Mouse (Mus musculus) hindbrain, embryonic 15.5 days (tissue): ENCODE measurements around the gene Smagp. TPM values are rescaled to one million over a fixed set of nuclear protein-coding genes. Genes with fewer than 3 reads are reported as not detected.

Experiments used
- ATAC-seq: fragments of 200-750 bp; cut with Nextera tagmentation; 2 replicates; pipeline ENCODE4 v1.8.0; 2017; ENCODE audit warnings: low read depth, moderate number of reproducible peaks, moderate TSS enrichment; ENCODE audit not compliant: low FRiP score
- H3K27ac ChIP-seq: fragments of 300-500 bp; sonication (generic); replicated peaks from 2 replicates; pipeline ENCODE4 v1.5.1; 2015; ENCODE audit warnings: mild to moderate bottlenecking, inconsistent platforms
- H3K27me3 ChIP-seq: fragments of 300-500 bp; sonication (generic); 2 replicates; pipeline ENCODE4 v1.6.1; 2015; ENCODE audit warnings: control low read depth, inconsistent platforms
- H3K36me3 ChIP-seq: fragments of 300-500 bp; sonication (generic); 2 replicates; pipeline ENCODE4 v1.6.1; 2015; ENCODE audit warnings: control low read depth, inconsistent platforms
- H3K4me1 ChIP-seq: fragments of 300-500 bp; sonication (generic); replicated peaks from 2 replicates; pipeline ENCODE4 v1.6.1; 2015; ENCODE audit warnings: control low read depth, inconsistent platforms
- H3K4me2 ChIP-seq: fragments of 300-500 bp; sonication (generic); 2 replicates; pipeline ENCODE4 v1.6.1; 2015; ENCODE audit warnings: moderate library complexity, mild to moderate bottlenecking, inconsistent platforms
- H3K4me3 ChIP-seq: fragments of 300-500 bp; sonication (generic); 2 replicates; pipeline ENCODE4 v1.5.1; 2015; ENCODE audit warnings: mild to moderate bottlenecking, inconsistent platforms
- H3K9ac ChIP-seq: fragments of 300-500 bp; sonication (generic); 2 replicates; pipeline ENCODE4 v1.6.1; 2015; ENCODE audit warnings: inconsistent platforms
- H3K9me3 ChIP-seq: fragments of 300-500 bp; sonication (generic); 2 replicates; pipeline ENCODE4 v1.6.1; 2016; ENCODE audit warnings: control low read depth, inconsistent platforms
- WGBS: fragments of 180-500 bp; shearing (Covaris S2); methylation state at CpG from one replicate; pipeline ENCODE4 v1.1.7; 2015; 5-methylcytosine and 5-hydroxymethylcytosine counted together
- polyA plus RNA-seq: library from polyadenylated mRNA; unstranded; fragments of >200 nt; fragmentation: Nextera tagmentation; extraction: Ambion mirVana; gene quantifications from 2 replicates; pipeline ENCODE4 v1.2.1, GENCODE M21; 2015

Smagp gene
- polyA plus RNA-seq, 1 experiment from 2014 or later: 4.0 TPM

DNA sequence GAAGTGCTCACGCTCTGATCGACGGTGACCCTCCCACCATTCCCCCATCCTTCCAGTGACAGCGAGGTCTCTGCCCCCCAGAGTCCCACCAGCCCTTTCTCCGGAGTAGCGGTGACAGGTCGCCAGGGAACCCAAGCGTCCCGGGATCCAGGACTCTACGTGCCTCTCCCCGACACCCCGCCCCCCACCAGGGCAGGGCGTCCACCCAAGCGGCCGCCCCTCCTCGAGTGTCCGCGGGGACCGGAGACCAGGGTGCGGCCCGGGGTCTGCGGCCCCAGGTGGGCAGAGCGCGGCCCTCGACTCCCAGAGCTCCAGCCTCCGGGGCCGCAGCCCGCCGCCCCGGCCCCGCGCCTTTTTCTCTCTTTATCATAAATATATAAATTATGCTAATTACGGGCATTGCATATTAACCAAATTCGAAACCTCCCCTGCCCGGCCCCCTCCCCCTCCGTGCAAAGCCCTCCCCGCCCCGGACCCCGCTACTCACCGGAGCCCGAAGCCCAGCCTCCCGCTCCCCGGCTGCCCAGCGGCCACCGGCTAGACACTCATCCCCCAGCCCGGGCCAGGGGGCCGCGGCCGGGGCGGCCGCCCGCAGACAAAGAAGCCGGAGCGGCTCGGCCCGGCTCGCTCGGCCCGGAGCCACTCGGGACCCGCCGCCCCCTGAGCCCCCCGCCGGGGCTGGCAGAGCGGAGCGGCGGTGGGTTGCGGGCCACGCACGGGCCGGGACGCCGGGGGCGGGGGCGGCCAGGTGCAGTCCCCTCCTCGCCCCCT lies 37.3 kb downstream of the Smagp start, which contains the start of gene Pou6f1:
Pou6f1 (minus strand) TSS at position 709 of the 771 bp plus-strand sequence.
- 0% methylated on average over 64 of the region's 76 CpGs for WGBS
- H3K9ac ChIP-seq: peak within 1 kb of the TSS; percentile 87

DNA sequence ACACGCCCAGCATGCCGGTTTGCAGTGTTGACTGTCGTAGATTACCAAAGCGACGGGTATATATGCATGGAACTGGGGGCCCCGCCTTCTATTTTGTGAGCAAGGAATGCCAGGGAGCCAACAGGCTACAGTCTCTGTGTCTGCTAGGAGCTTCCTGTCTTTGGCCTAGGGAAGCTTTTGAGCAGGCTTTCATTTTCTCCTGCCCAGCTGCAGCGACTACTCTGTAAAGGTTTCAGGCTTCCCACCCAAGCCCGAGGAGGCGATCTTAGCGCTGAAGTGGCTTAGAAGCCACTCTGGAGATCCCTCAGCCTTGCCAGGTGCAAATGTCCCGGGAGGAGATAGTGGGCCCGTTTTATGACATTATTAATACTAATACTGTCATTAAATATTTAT lies 37.9 kb downstream of the Smagp start:
- H3K36me3 ChIP-seq: no peaks in the 10 kb centered on the region
- peak; percentile 33 for ATAC-seq
- H3K4me3 ChIP-seq: peak overlapping the region; percentile 80
- under 1% methylated on average over 12 of the region's 12 CpGs for WGBS
- peak overlapping the region; percentile 74 for H3K4me2 ChIP-seq
- 0 out of 2 replicates have a peak, but pooled peaks cover 3% of the 10 kb centered on the region for H3K27me3 ChIP-seq
- H3K9ac ChIP-seq: peak overlapping the region; percentile 87
- H3K4me1 ChIP-seq: peaks cover 15% of the 10 kb centered on the region
- no peaks in the 10 kb centered on the region for H3K9me3 ChIP-seq
- H3K27ac ChIP-seq: peak overlapping the region; percentile 84

More for the DNA sequence above, 37.3 kb downstream of the Smagp start, which contains the start of gene Pou6f1:
- Histone ChIP-seq H3K4me3 (peak within 1 kb of the TSS; percentile 80), H3K4me1 (peaks cover 15% of the 10 kb centered on the region), H3K9me3 (no peaks in the 10 kb centered on the region), H3K36me3 (no peaks in the 10 kb centered on the region), H3K4me2 (peak within 1 kb of the TSS; percentile 74), H3K27me3 (0 out of 2 replicates have a peak, but pooled peaks cover 3% of the 10 kb centered on the region), H3K27ac (peak within 1 kb of the TSS; percentile 84)
- ATAC-seq: peak; percentile 73

DNA sequence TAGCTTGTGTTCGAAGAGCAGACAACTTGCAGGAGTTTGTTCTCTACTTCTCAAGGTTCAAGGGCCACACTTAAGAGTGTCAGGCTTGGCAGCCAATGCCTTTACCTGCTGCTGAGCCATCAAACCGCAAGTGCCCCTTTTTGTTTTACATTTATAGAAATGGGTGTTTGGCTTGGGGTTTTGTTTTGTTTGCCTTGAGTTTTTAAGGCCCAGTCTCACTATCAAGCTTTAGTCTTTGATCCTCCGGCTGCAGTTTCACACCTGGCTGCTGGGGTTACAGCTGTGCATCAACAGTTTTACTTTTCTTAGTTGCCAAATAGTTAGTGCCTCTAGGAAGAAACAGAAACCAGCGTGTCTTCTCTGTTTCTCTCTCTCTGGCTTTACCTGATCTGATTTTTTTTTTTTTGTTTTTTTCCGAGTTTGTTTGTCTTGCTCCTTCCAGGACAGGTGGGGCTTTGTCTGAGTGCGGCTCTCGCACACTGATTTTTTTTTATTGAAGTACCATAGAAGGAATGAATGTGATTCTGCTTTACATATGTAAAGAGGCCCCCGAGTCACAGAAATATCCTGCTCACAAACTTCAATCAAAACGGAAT lies 38.4 kb downstream of the Smagp start:
- Histone ChIP-seq H3K9me3 (no peaks in the 10 kb centered on the region), H3K27me3 (no peaks in the 10 kb centered on the region), H3K4me1 (peaks cover 15% of the 10 kb centered on the region), H3K4me2 (peak overlapping the region; percentile 74), H3K9ac (peak overlapping the region; percentile 87), H3K4me3 (peak overlapping the region; percentile 80), H3K36me3 (no peaks in the 10 kb centered on the region), H3K27ac (peak overlapping the region; percentile 84; the same call in 1 of the 2 replicates)
- ATAC-seq: no peak
- WGBS: 25% methylated on average over 9 of the region's 9 CpGs

DNA sequence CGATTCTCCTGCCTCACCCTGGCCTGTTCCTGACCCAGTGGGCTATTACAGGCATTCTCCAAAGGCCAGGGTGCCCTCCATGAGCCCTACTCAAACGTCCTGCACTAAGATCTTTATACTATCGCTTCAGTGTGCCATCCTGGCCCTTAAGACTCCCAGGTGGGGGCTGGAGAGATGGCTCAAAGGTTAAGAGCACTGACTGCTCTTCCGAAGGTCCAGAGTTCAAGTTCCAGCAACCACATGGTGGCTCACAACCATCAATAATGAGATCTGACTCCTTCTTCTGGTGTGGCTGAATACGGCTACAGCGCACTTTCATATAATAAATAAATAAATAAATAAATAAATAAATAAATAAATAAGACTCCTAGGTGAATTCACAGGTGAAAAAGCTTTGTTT lies 43.9 kb downstream of the Smagp start:
- H3K4me2 ChIP-seq: no peak overlapping the region
- H3K4me1 ChIP-seq: no peaks in the 10 kb centered on the region
- ATAC-seq: no peak
- WGBS: 92% methylated on average over 6 of the region's 6 CpGs
- H3K9me3 ChIP-seq: no peaks in the 10 kb centered on the region
- 0 out of 2 replicates have a peak, but pooled peaks cover 19% of the 10 kb centered on the region for H3K36me3 ChIP-seq
- H3K27ac ChIP-seq: no peak overlapping the region
- no peaks in the 10 kb centered on the region for H3K27me3 ChIP-seq
- H3K9ac ChIP-seq: no peak overlapping the region
- H3K4me3 ChIP-seq: no peak overlapping the region

DNA sequence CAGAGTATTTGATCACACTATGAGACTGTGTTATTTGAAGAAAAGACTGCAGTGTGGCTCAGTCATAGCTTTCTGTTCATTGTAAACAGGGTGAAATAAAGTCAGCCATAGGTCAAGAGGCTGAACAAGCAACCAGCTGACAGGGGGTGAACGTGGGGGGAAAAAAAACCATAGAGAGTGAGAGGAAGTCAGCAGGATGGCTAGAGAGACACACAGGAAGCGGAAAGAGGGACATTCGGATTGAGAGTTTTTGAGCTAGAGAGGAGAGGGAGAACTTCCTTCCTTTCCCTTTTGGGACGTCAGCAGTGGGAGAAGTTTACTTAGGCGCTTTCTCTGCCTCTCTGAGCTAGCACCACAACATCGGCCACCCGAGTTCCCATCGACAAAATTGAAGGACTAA lies 46.3 kb downstream of the Smagp start:
- H3K27ac ChIP-seq: no peak overlapping the region
- WGBS: 82% methylated on average over 8 of the region's 8 CpGs
- no peak overlapping the region for H3K4me3 ChIP-seq
- H3K4me2 ChIP-seq: no peak overlapping the region
- peaks cover 41% of the 10 kb centered on the region for H3K36me3 ChIP-seq
- no peaks in the 10 kb centered on the region for H3K27me3 ChIP-seq
- no peak for ATAC-seq
- H3K4me1 ChIP-seq: no peaks in the 10 kb centered on the region
- H3K9ac ChIP-seq: no peak overlapping the region
- no peaks in the 10 kb centered on the region for H3K9me3 ChIP-seq

DNA sequence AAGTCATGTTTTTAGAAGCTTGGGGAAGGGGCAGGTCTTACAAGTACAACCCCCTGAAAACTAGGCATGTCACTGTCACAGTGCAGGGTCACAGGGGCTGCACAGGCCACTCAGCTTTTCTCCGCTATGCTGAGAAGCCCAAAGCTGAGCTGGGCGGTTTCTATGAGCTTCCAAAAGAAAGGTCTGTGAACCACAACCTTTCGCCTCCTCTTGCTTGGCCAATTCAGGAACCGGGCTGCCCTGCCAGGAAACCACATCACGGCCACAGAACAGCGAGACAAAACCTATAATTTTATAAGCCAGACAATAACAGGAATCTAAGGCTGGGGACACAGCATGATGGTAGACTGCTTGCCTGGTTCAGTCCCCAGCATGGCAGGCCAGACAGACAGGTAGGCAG lies 48.4 kb downstream of the Smagp start:
- no peak for ATAC-seq

DNA sequence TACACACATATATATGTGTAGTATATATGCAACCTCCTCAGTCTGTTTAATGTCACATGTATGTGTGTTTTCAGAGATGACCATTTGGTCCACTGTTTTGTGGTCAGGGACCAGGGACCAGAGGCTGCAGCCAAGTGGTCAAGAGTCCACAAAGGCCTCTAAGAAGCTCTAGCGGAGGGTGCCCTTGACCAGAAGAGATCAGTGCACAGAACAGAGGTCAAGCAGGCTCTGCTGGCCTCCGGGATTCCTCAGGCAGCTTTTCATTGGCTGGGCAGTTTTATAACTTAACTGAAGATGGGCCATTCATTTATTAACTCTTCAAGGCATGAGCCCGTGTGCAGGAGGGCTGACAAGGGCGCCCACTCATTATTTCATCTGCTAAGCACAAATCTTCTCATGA lies 49.6 kb downstream of the Smagp start:
- Histone ChIP-seq H3K9me3 (no peaks in the 10 kb centered on the region), H3K36me3 (peaks cover 50% of the 10 kb centered on the region), H3K4me1 (no peaks in the 10 kb centered on the region), H3K4me3 (no peak overlapping the region), H3K27ac (no peak overlapping the region), H3K27me3 (no peaks in the 10 kb centered on the region), H3K9ac (no peak overlapping the region), H3K4me2 (no peak overlapping the region)
- no peak for ATAC-seq
- WGBS: 77% methylated on average over 4 of the region's 4 CpGs

More for the DNA sequence above, 48.4 kb downstream of the Smagp start:
- H3K9me3 ChIP-seq: no peaks in the 10 kb centered on the region
- no peak overlapping the region for H3K9ac ChIP-seq
- H3K4me1 ChIP-seq: no peaks in the 10 kb centered on the region
- no peak overlapping the region for H3K27ac ChIP-seq
- WGBS: 82% methylated on average over 6 of the region's 6 CpGs
- no peak overlapping the region for H3K4me2 ChIP-seq
- no peak overlapping the region for H3K4me3 ChIP-seq
- peaks cover 45% of the 10 kb centered on the region for H3K36me3 ChIP-seq
- H3K27me3 ChIP-seq: no peaks in the 10 kb centered on the region

DNA sequence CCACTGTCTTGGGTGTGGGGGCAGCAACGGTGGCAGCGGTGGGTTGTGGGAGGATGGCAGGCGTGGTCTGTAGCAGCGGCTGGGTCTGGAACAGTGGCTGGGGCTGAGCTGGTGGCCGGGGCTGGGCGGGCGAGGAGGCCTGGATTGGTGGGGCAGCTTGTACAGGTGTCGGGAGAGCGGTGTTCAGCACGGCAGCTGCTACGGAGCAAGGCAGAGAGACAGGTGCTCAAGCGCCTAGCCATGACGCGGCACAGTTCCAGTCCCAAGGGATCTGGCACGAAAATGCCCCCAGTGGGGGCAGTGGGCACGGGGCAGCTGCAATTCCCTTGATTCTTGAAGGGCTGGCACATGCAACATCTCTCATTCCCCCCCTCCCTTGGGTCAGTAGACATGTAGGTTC lies 50.8 kb downstream of the Smagp start:
- 93% methylated on average over 16 of the region's 16 CpGs for WGBS
- Histone ChIP-seq H3K27ac (no peak overlapping the region), H3K4me2 (no peak overlapping the region), H3K4me3 (no peak overlapping the region), H3K27me3 (no peaks in the 10 kb centered on the region), H3K9me3 (no peaks in the 10 kb centered on the region), H3K36me3 (peaks cover 45% of the 10 kb centered on the region), H3K4me1 (no peaks in the 10 kb centered on the region), H3K9ac (no peak overlapping the region)
- ATAC-seq: no peak

DNA sequence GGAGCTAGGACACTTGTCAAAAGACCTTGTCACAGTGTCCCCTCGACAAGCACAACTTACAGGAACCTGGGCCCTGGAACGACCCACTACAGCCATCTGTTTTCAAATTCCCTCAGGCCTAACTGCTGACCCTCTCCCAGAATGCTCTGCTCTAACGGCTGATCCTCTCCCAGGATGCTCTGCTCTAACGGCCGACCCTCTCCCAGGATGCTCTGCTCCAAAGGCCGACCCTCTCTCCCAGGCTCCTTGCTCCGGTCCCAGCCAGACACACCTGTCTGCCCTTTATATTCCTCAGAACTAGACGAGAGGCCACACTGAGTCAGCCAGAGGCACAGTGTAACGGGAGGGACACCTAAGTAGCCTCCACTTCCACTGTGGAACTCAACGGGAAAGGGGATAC lies 56.6 kb downstream of the Smagp start:
- Histone ChIP-seq H3K4me1 (no peaks in the 10 kb centered on the region), H3K4me2 (no peak overlapping the region), H3K27me3 (no peaks in the 10 kb centered on the region), H3K9ac (no peak overlapping the region), H3K4me3 (no peak overlapping the region), H3K9me3 (no peaks in the 10 kb centered on the region), H3K27ac (no peak overlapping the region), H3K36me3 (peaks cover 34% of the 10 kb centered on the region)
- no peak for ATAC-seq
- WGBS: 90% methylated on average over 10 of the region's 10 CpGs

DNA sequence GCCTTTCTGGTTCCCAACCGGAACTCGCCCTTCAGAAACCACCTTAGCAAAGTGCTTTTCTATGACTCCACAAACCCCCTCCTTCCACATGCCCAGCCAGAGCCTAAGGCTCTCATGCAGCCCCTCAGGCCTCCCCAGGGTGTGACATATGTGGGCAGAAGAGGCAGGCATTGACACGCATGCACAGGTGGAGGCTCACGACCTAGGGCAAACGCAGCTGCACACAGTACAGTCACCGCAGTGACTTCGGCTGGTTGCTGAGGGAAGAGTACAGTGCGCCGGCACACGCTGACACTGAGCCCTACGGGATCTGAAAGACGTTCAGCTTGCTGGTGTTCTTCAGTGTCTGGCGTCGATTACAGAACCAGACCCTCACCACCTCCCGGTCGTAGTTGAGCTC lies 58.8 kb downstream of the Smagp start:
- Histone ChIP-seq H3K27ac (no peak overlapping the region), H3K9me3 (no peaks in the 10 kb centered on the region), H3K4me3 (no peak overlapping the region), H3K9ac (no peak overlapping the region), H3K27me3 (no peaks in the 10 kb centered on the region), H3K4me1 (peaks cover 12% of the 10 kb centered on the region), H3K4me2 (no peak overlapping the region), H3K36me3 (peaks cover 31% of the 10 kb centered on the region)
- 86% methylated on average over 16 of the region's 16 CpGs for WGBS
- ATAC-seq: no peak

DNA sequence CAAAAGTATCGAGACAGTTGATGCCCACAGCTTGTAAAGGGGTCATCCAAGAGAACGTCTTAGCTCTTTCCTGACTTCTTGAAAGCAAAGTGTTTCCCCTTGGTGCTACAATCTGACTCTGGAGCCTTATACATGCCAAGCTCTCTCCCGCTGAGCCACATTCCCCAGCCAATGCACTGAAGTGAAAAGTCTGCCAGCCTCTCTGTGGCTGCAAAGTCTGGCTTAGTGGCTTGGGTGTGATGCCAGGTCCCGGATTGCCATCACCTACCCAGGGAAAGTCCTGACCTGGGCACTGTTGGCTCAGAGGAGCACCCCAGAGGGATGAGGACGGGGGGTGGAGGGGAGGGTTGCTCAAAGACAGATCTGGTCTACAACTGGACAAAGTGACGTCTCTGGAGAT lies 59.9 kb downstream of the Smagp start:
- Histone ChIP-seq H3K27ac (no peak overlapping the region), H3K27me3 (no peaks in the 10 kb centered on the region), H3K9me3 (no peaks in the 10 kb centered on the region), H3K9ac (no peak overlapping the region), H3K36me3 (peaks cover 28% of the 10 kb centered on the region), H3K4me3 (no peak overlapping the region), H3K4me2 (no peak overlapping the region), H3K4me1 (peaks cover 12% of the 10 kb centered on the region)
- WGBS: 81% methylated on average over 6 of the region's 6 CpGs
- no peak for ATAC-seq

DNA sequence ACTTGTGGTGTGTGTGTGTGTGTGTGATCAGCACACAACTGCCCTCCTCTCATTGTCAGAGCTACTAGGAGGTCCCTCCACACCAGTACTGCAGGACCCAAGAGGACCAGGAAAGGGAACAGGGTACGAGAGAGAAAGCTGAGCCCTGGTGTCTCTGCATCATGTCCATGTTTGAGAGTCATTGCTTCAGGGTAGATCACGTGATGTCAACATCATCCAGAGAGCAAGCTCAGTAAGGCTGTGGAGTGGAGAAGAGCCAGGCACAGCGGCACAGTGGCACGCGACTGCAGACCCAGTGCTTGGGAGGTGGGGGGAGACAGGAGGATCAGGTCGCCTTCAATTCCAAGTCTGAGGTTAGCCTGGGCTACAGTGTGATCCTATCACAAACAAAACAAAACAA lies 60.3 kb downstream of the Smagp start:
- H3K9ac ChIP-seq: no peak overlapping the region
- H3K9me3 ChIP-seq: no peaks in the 10 kb centered on the region
- H3K4me1 ChIP-seq: peaks cover 12% of the 10 kb centered on the region
- no peak overlapping the region for H3K27ac ChIP-seq
- H3K4me2 ChIP-seq: no peak overlapping the region
- no peaks in the 10 kb centered on the region for H3K27me3 ChIP-seq
- H3K36me3 ChIP-seq: peaks cover 28% of the 10 kb centered on the region
- H3K4me3 ChIP-seq: no peak overlapping the region
- ATAC-seq: no peak
- 86% methylated on average over 6 of the region's 6 CpGs for whole genome bisulfite sequencing
